Mouse (Mus musculus): Measurements from ENCODE around the gene Tmem213. TPM values are rescaled to one million over a fixed set of nuclear protein-coding genes. Genes with fewer than 3 reads are reported as not detected.

The Tmem213 gene
- total and polyA plus RNA-seq, 2 experiments = not detected

DNA sequence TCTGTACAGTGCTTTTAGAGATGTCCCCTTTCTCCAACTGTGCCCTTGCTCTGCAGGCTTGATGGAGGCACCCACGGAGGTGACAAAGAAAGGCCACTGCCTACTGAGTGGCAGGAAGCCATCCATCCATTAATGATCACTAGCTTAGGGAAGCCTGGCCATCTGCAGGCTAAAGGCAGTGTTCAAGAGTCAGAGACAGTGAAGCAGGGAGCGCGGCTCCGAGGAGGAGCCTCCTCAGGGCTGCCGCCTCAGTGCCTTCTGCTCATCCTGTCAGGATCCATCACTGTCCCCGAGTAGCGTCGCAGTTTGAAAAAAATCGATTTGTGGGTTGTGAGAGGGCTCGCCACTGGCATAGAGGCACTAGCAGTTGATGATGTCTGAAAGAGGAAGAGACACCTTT lies 39.6 kb downstream of the Tmem213 start:
- H3K9ac ChIP-seq (ENCODE audit: low read depth, low read length) = no peak overlapping the region
- H3K79me2 ChIP-seq (ENCODE audit: control insufficient read depth, insufficient read depth, low read length) = no peaks in the 10 kb centered on the region
- peaks cover 3% of the 10 kb centered on the region for H3K4me1 ChIP-seq (ENCODE audit: control insufficient read depth, insufficient read depth, low read length)
- DNase-seq (ENCODE audit: extremely low read depth, low read depth, low spot score) = no peak
- WGBS = 89% methylated on average over 10 of the region's 10 CpGs
- no peak overlapping the region for H3K4me3 ChIP-seq (ENCODE audit: insufficient read depth, low read depth, low read length)
- H3K27me3 ChIP-seq (ENCODE audit: control insufficient read depth, insufficient read depth, low read length) = no peaks in the 10 kb centered on the region
- no peak for TF ChIP-seq POLR2A (IDR thresholded peaks at IDR 0.05; ENCODE audit: extremely low read depth, insufficient read depth, low read length)
- H3K36me3 ChIP-seq (ENCODE audit: control insufficient read depth, insufficient read depth, low read length) = no peaks in the 10 kb centered on the region
- no peak overlapping the region for H3K27ac ChIP-seq (replicated peaks; ENCODE audit: insufficient read depth, low read depth, low read length)

DNA sequence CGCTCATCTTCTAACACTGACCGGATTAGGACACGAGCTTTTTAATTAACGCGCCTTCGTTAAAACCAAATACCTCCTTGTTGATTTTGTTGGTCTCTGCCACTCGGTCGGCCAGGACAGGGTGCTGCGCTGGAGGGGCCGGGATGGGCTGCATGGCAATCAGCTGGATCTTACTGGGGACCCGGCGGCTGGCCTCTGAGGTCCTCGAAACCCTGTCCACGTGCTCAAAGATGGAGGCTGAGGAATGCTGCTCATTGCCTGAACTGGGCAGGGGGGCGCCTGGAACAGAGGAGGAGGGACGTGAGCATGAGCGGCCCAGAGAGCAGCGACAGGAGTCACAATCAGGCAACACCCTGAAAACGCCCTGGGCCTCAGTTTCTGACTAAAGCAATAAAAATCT lies 40.4 kb downstream of the Tmem213 start:
- 93% methylated on average over 19 of the region's 19 CpGs for WGBS
- Histone ChIP-seq H3K79me2 (ENCODE audit: control insufficient read depth, insufficient read depth, low read length) (no peaks in the 10 kb centered on the region), H3K36me3 (ENCODE audit: control insufficient read depth, insufficient read depth, low read length) (no peaks in the 10 kb centered on the region), H3K4me1 (ENCODE audit: control insufficient read depth, insufficient read depth, low read length) (no peaks in the 10 kb centered on the region), H3K27ac (replicated peaks; ENCODE audit: insufficient read depth, low read depth, low read length) (no peak overlapping the region), H3K9ac (ENCODE audit: low read depth, low read length) (no peak overlapping the region), H3K4me3 (ENCODE audit: insufficient read depth, low read depth, low read length) (no peak overlapping the region), H3K27me3 (ENCODE audit: control insufficient read depth, insufficient read depth, low read length) (no peaks in the 10 kb centered on the region)
- TF ChIP-seq CTCF (IDR thresholded peaks at IDR 0.05; ENCODE audit: low read depth, low read length) (no peak), POLR2A (IDR thresholded peaks at IDR 0.05; ENCODE audit: extremely low read depth, insufficient read depth, low read length) (no peak)
- no peak for DNase-seq (ENCODE audit: extremely low read depth, low read depth, low spot score)

DNA sequence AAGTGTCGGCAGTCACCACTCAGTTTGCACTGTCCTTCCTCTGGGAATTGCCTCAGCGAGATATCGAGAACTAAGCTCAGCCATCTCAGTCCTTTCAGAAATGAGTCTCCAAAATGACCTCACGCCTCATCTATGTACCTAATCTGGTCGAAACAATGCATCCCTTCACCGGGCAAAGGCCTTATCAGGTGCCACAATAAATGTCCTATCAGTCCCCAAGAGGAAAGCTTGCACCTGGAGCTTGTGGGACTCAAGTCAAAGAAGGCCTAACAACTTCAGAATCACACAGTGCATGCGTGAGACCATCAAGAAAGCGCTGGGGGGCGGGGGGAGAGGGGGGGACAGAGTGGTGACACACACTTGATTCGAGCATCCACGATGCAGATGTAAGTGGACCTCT lies 43.2 kb downstream of the Tmem213 start:
- Histone ChIP-seq H3K4me3 (ENCODE audit: insufficient read depth, low read depth, low read length) (no peak overlapping the region), H3K27me3 (ENCODE audit: control insufficient read depth, insufficient read depth, low read length) (no peaks in the 10 kb centered on the region), H3K36me3 (ENCODE audit: control insufficient read depth, insufficient read depth, low read length) (no peaks in the 10 kb centered on the region), H3K4me1 (ENCODE audit: control insufficient read depth, insufficient read depth, low read length) (no peaks in the 10 kb centered on the region), H3K9ac (ENCODE audit: low read depth, low read length) (no peak overlapping the region), H3K79me2 (ENCODE audit: control insufficient read depth, insufficient read depth, low read length) (no peaks in the 10 kb centered on the region), H3K27ac (replicated peaks; ENCODE audit: insufficient read depth, low read depth, low read length) (no peak overlapping the region)
- no peak for DNase-seq (ENCODE audit: extremely low read depth, low read depth, low spot score)
- 91% methylated on average over 11 of the region's 11 CpGs for WGBS
- no peak for TF ChIP-seq POLR2A (IDR thresholded peaks at IDR 0.05; ENCODE audit: extremely low read depth, insufficient read depth, low read length)
- no peak for TF ChIP-seq CTCF (IDR thresholded peaks at IDR 0.05; ENCODE audit: low read depth, low read length)

DNA sequence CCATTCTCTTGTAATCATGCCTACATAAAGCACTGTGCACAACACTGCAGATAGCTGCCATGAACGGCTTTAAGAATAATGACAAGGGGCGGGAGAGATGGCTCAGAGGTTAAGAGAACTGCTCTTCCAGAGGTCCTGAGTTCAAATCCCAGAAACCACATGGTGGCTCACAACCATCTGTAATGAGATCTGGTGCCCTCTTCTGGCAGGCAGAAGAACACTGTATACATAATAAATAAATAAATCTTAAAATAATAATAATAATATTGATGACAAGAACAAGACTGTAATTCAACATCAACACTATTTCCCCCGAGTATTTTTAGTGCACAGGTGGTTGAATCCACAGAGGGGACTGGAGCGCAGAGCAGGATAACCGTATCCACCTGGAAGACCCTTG lies 47.1 kb downstream of the Tmem213 start:
- no peak for DNase-seq (ENCODE audit: extremely low read depth, low read depth, low spot score)
- Histone ChIP-seq H3K27me3 (ENCODE audit: control insufficient read depth, insufficient read depth, low read length) (no peaks in the 10 kb centered on the region), H3K27ac (replicated peaks; ENCODE audit: insufficient read depth, low read depth, low read length) (no peak overlapping the region), H3K4me3 (ENCODE audit: insufficient read depth, low read depth, low read length) (no peak overlapping the region), H3K36me3 (ENCODE audit: control insufficient read depth, insufficient read depth, low read length) (no peaks in the 10 kb centered on the region), H3K79me2 (ENCODE audit: control insufficient read depth, insufficient read depth, low read length) (no peaks in the 10 kb centered on the region), H3K9ac (ENCODE audit: low read depth, low read length) (no peak overlapping the region), H3K4me1 (ENCODE audit: control insufficient read depth, insufficient read depth, low read length) (peaks cover 1% of the 10 kb centered on the region; the same call in 1 of the 2 replicates)
- WGBS = 91% methylated on average over 5 of the region's 5 CpGs
- TF ChIP-seq CTCF (IDR thresholded peaks at IDR 0.05; ENCODE audit: low read depth, low read length) (no peak), POLR2A (IDR thresholded peaks at IDR 0.05; ENCODE audit: extremely low read depth, insufficient read depth, low read length) (no peak)

DNA sequence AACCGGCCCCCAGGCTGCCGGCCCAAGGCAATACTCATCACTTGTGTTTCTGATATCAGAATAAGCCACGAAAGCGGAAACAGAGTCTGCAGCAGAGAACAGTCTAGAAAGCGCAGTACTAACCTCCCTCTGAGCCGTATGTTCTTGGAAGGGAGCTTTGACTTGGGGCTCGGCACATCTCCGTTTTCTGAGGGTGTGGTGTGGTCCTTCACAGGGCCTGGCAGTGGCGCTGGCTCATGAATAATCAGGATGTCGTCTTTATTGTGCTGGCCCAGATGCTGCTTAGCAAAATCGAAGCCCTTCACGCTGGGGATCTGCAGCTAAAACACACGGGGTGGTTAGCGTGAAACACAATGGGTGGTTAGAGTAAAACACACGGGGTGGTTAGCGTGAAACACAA lies 48.9 kb downstream of the Tmem213 start:
- Histone ChIP-seq H3K9ac (ENCODE audit: low read depth, low read length) (no peak overlapping the region), H3K27ac (replicated peaks; ENCODE audit: insufficient read depth, low read depth, low read length) (no peak overlapping the region), H3K27me3 (ENCODE audit: control insufficient read depth, insufficient read depth, low read length) (no peaks in the 10 kb centered on the region), H3K36me3 (ENCODE audit: control insufficient read depth, insufficient read depth, low read length) (no peaks in the 10 kb centered on the region), H3K4me3 (ENCODE audit: insufficient read depth, low read depth, low read length) (no peak overlapping the region), H3K79me2 (ENCODE audit: control insufficient read depth, insufficient read depth, low read length) (no peaks in the 10 kb centered on the region), H3K4me1 (ENCODE audit: control insufficient read depth, insufficient read depth, low read length) (peaks cover 1% of the 10 kb centered on the region; the same call in 1 of the 2 replicates)
- TF ChIP-seq CTCF (IDR thresholded peaks at IDR 0.05; ENCODE audit: low read depth, low read length) (no peak), POLR2A (IDR thresholded peaks at IDR 0.05; ENCODE audit: extremely low read depth, insufficient read depth, low read length) (no peak)
- WGBS = 93% methylated on average over 16 of the region's 16 CpGs
- no peak for DNase-seq (ENCODE audit: extremely low read depth, low read depth, low spot score)

DNA sequence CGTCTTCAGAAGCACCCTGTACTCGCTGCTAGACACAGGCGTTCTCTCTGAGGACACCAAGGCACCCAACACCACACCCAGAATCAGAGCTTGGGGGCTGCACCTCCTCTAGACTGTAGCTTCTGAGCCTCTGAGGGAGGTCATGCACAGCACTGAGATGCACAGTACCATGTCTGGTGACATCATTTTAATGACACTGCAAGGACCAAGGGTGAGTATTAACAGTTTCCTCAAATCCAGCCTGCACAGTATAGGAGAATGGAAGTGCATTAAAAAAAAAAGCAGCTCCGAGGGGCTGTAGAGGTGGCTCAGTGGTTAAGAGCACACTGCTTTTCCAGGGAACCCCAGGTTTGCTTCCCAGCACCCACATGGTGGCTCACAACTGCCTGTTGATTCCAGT lies 50.5 kb downstream of the Tmem213 start:
- WGBS = 93% methylated on average over 4 of the region's 4 CpGs
- TF ChIP-seq CTCF (IDR thresholded peaks at IDR 0.05; ENCODE audit: low read depth, low read length) (no peak), POLR2A (IDR thresholded peaks at IDR 0.05; ENCODE audit: extremely low read depth, insufficient read depth, low read length) (no peak)
- DNase-seq (ENCODE audit: extremely low read depth, low read depth, low spot score) = no peak
- Histone ChIP-seq H3K9ac (ENCODE audit: low read depth, low read length) (no peak overlapping the region), H3K27ac (replicated peaks; ENCODE audit: insufficient read depth, low read depth, low read length) (no peak overlapping the region), H3K36me3 (ENCODE audit: control insufficient read depth, insufficient read depth, low read length) (no peaks in the 10 kb centered on the region), H3K4me3 (ENCODE audit: insufficient read depth, low read depth, low read length) (no peak overlapping the region), H3K27me3 (ENCODE audit: control insufficient read depth, insufficient read depth, low read length) (no peaks in the 10 kb centered on the region), H3K4me1 (ENCODE audit: control insufficient read depth, insufficient read depth, low read length) (peaks cover 1% of the 10 kb centered on the region; the same call in 1 of the 2 replicates), H3K79me2 (ENCODE audit: control insufficient read depth, insufficient read depth, low read length) (no peaks in the 10 kb centered on the region)
